Mouse (Mus musculus) myocyte (in vitro differentiated cells): Measurements from ENCODE around the gene Klhl30. TPM values are rescaled to one million over a fixed set of nuclear protein-coding genes. Genes with fewer than 3 reads are reported as not detected.

Source experiments
- H3K27me3 ChIP-seq: one replicate; pipeline ENCODE4 v1.6.1; 2011; ENCODE audit not compliant: control insufficient read depth, insufficient read depth, insufficient read length
- H3K36me3 ChIP-seq: one replicate; pipeline ENCODE4 v1.6.1; 2011; ENCODE audit not compliant: control insufficient read depth, insufficient read depth
- H3K4me2 ChIP-seq: one replicate; pipeline ENCODE4 v1.6.1; 2011; ENCODE audit warnings: low read depth, control low read depth
- H3K4me3 ChIP-seq: one replicate; pipeline ENCODE4 v1.5.1; 2011; ENCODE audit warnings: mild to moderate bottlenecking, control low read depth, moderate library complexity
- H3K79me2 ChIP-seq: one replicate; pipeline ENCODE4 v1.6.1; 2011; ENCODE audit not compliant: control insufficient read depth, insufficient read depth
- H3ac ChIP-seq: one replicate; pipeline ENCODE4 v1.6.1; 2011; ENCODE audit not compliant: control insufficient read depth, insufficient read length
- CEBPB ChIP-seq: IDR thresholded peaks from 2 replicates; pipeline ENCODE4 v1.6.1; 2011; ENCODE audit warnings: mild to moderate bottlenecking, moderate library complexity; ENCODE audit not compliant: poor library complexity, insufficient read depth, severe bottlenecking
- E2F4 ChIP-seq: IDR thresholded peaks from one replicate; pipeline ENCODE4 v1.6.1; 2011; ENCODE audit warnings: mild to moderate bottlenecking, control low read depth, moderate library complexity; ENCODE audit not compliant: insufficient read depth
- MAX ChIP-seq: IDR thresholded peaks from one replicate; pipeline ENCODE4 v1.6.1; 2011; ENCODE audit warnings: low read depth, mild to moderate bottlenecking, control low read depth
- MYOD1 ChIP-seq, 3 experiments: IDR thresholded peaks; one replicate each; pipeline ENCODE4 v1.6.1; 2011; ENCODE audit warnings: control low read depth in 2 of 3, low read depth in 2 of 3, mild to moderate bottlenecking in 2 of 3, moderate library complexity in 1 of 3; ENCODE audit not compliant: insufficient read length in 2 of 3, control insufficient read depth in 1 of 3
- MYOG ChIP-seq, 3 experiments: IDR thresholded peaks; one replicate each; pipeline ENCODE4 v1.6.1; 2011; ENCODE audit warnings: control low read depth in 2 of 3, low read depth in 2 of 3, mild to moderate bottlenecking in 2 of 3; ENCODE audit not compliant: insufficient read length in 2 of 3, control insufficient read depth in 1 of 3, insufficient read depth in 1 of 3
- POLR2A ChIP-seq: IDR thresholded peaks from one replicate; pipeline ENCODE4 v1.6.1; 2011; ENCODE audit warnings: low read depth, mild to moderate bottlenecking, control low read depth, moderate library complexity; ENCODE audit not compliant: insufficient read length
- POLR2AphosphoS2 ChIP-seq: IDR thresholded peaks from one replicate; pipeline ENCODE4 v1.6.1; 2011; ENCODE audit warnings: low read depth, control low read depth; ENCODE audit not compliant: insufficient read length
- REST ChIP-seq: IDR thresholded peaks from one replicate; pipeline ENCODE4 v1.6.1; 2011; ENCODE audit warnings: mild to moderate bottlenecking, control low read depth, moderate library complexity; ENCODE audit not compliant: insufficient read depth, insufficient read length
- SRF ChIP-seq: IDR thresholded peaks from one replicate; pipeline ENCODE4 v1.6.1; 2011; ENCODE audit warnings: low read depth; ENCODE audit not compliant: control insufficient read depth, insufficient read length
- TCF12 ChIP-seq: IDR thresholded peaks from one replicate; pipeline ENCODE4 v1.6.1; 2011; ENCODE audit warnings: mild to moderate bottlenecking, control low read depth; ENCODE audit not compliant: poor library complexity, insufficient read depth, severe bottlenecking
- TCF3 ChIP-seq: IDR thresholded peaks from one replicate; pipeline ENCODE4 v1.6.1; 2011; ENCODE audit warnings: low read depth, control low read depth; ENCODE audit not compliant: insufficient read length
- USF1 ChIP-seq: IDR thresholded peaks from one replicate; pipeline ENCODE4 v1.6.1; 2011; ENCODE audit warnings: low read depth, mild to moderate bottlenecking, control low read depth, moderate library complexity
- polyA plus RNA-seq: library from polyadenylated mRNA; unstranded; fragments of >200 nt; fragmentation: generic; extraction: Trizol; gene quantifications from one replicate; pipeline ENCODE4 v1.2.1, GENCODE M21; 2012; ENCODE audit warnings: missing spikeins

Gene Klhl30
- polyA plus RNA-seq, 1 experiment = 106 TPM

- no peak overlapping the region for H3K4me3 ChIP-seq
- no peak overlapping the region for H3K4me2 ChIP-seq
- H3K27me3 ChIP-seq = no peaks in the 10 kb centered on the region
- H3K36me3 ChIP-seq = no peaks in the 10 kb centered on the region
- H3K79me2 ChIP-seq = no peaks in the 10 kb centered on the region
- TF ChIP-seq MYOG (IDR thresholded peaks at IDR 0.05; ENCODE audit: control insufficient read depth in 1 of 3, insufficient read depth in 1 of 3, insufficient read length in 2 of 3, low read depth in 2 of 3) (no peak), TCF3 (no peak), USF1 (no peak), MAX (no peak), SRF (no peak), POLR2AphosphoS2 (no peak), REST (no peak), MYOD1 (IDR thresholded peaks at IDR 0.05; ENCODE audit: control insufficient read depth in 1 of 3, insufficient read length in 2 of 3, low read depth in 2 of 3) (no peak), CEBPB (no peak), POLR2A (no peak), TCF12 (no peak), E2F4 (no peak)
- no peak overlapping the region for H3ac ChIP-seq
These were observed 54.2 kb downstream of the Klhl30 start for GRCm38 (mm10) chr1:91404976-91405375.

GRCm38 (mm10) chr1:91405406-91406169 lies 54.8 kb downstream of the Klhl30 start:
- no peaks in the 10 kb centered on the region for H3K36me3 ChIP-seq
- H3K27me3 ChIP-seq = no peaks in the 10 kb centered on the region
- H3ac ChIP-seq = no peak overlapping the region
- no peak overlapping the region for H3K4me3 ChIP-seq
- H3K4me2 ChIP-seq = peak overlapping the region; percentile 24
- no peaks in the 10 kb centered on the region for H3K79me2 ChIP-seq
- TF ChIP-seq MYOD1 (IDR thresholded peaks at IDR 0.05; ENCODE audit: control insufficient read depth in 1 of 3, insufficient read length in 2 of 3, low read depth in 2 of 3) (no peak), MAX (no peak), TCF12 (no peak)

GRCm38 (mm10) chr1:91407819-91408218 lies 57.0 kb downstream of the Klhl30 start:
- TF ChIP-seq MYOD1 (IDR thresholded peaks at IDR 0.05; ENCODE audit: control insufficient read depth in 1 of 3, insufficient read length in 2 of 3, low read depth in 2 of 3) = peak in 2 of 3 experiments; percentile 46 to 74
- no peak for TF ChIP-seq MAX
- TF ChIP-seq USF1 = no peak
- peak in 2 of 3 experiments; percentile 28 to 85 for TF ChIP-seq MYOG (IDR thresholded peaks at IDR 0.05; ENCODE audit: control insufficient read depth in 1 of 3, insufficient read depth in 1 of 3, insufficient read length in 2 of 3, low read depth in 2 of 3)

GRCm38 (mm10) chr1:91411631-91412285 lies 60.9 kb downstream of the Klhl30 start:
- Histone ChIP-seq H3K4me2 (peak overlapping the region; percentile 85), H3K36me3 (no peaks in the 10 kb centered on the region), H3K79me2 (no peaks in the 10 kb centered on the region), H3ac (peak overlapping the region; percentile 40), H3K27me3 (no peaks in the 10 kb centered on the region), H3K4me3 (peak overlapping the region; percentile 73)
- TF ChIP-seq MYOG (IDR thresholded peaks at IDR 0.05; ENCODE audit: control insufficient read depth in 1 of 3, insufficient read depth in 1 of 3, insufficient read length in 2 of 3, low read depth in 2 of 3) = no peak
- no peak for TF ChIP-seq USF1
- TF ChIP-seq E2F4 = no peak
- TF ChIP-seq CEBPB = no peak
- no peak for TF ChIP-seq TCF12
- no peak for TF ChIP-seq TCF3
- TF ChIP-seq POLR2AphosphoS2 = no peak
- TF ChIP-seq POLR2A = no peak
- no peak for TF ChIP-seq MAX

More at GRCm38 (mm10) chr1:91407819-91408218, 57.0 kb downstream of the Klhl30 start:
- no peaks in the 10 kb centered on the region for H3K36me3 ChIP-seq
- no peaks in the 10 kb centered on the region for H3K27me3 ChIP-seq
- H3ac ChIP-seq = no peak overlapping the region
- no peak overlapping the region for H3K4me2 ChIP-seq
- H3K79me2 ChIP-seq = no peaks in the 10 kb centered on the region
- H3K4me3 ChIP-seq = no peak overlapping the region

Other genes starting within 250 kb of the Klhl30 start
- not detected for gene Rbm44, start 205.9 kb upstream of the Klhl30 start, polyA plus RNA-seq
- gene Ramp1, start 171.2 kb upstream of the Klhl30 start, polyA plus RNA-seq = 3.1 TPM
- gene Ube2f, start 100.7 kb upstream of the Klhl30 start, polyA plus RNA-seq = 70.3 TPM
- gene Scly, start 52.7 kb upstream of the Klhl30 start, polyA plus RNA-seq = 21.9 TPM
- gene Espnl, start 28.9 kb upstream of the Klhl30 start, polyA plus RNA-seq = 0.12 TPM
- gene Erfe, start 15.4 kb downstream of the Klhl30 start, polyA plus RNA-seq = 13.1 TPM
- 80.3 TPM for gene Ilkap, start 47.8 kb downstream of the Klhl30 start, polyA plus RNA-seq
- gene Hes6, start 63.0 kb downstream of the Klhl30 start, polyA plus RNA-seq = 250 TPM
- 1.8 TPM for gene Per2, start 108.3 kb downstream of the Klhl30 start, polyA plus RNA-seq
- 4.5 TPM for gene Traf3ip1, start 143.6 kb downstream of the Klhl30 start, polyA plus RNA-seq
- gene Asb1, start 189.5 kb downstream of the Klhl30 start, polyA plus RNA-seq = 14.9 TPM